Mouse (Mus musculus) forebrain, embryonic 11.5 days (tissue): ENCODE measurements at regions not wholly inside any gene's neighbourhood (a gene's known extent, or its start where the extent isn't known, plus 50 kb on each side); places are given as distances from the start of the nearest gene placed in this dataset.
"Not testable (repeated sequence)": the region's sequence is repeated elsewhere in the genome, so short reads cannot be mapped to it uniquely, and the experiment has no call there.

Experiments
- ATAC-seq: fragments of 200-750 bp; cut with Nextera tagmentation; replicated peaks from 2 replicates; pipeline ENCODE4 v1.8.0; 2017; ENCODE audit warnings: moderate TSS enrichment; ENCODE audit not compliant: low FRiP score
- DNase-seq: peaks from one replicate; pipeline ENCODE4 v3.0.0-alpha.2; 2017; ENCODE audit warnings: low spot score
- H3K27ac ChIP-seq: fragments of 300-500 bp; sonication (generic); 2 replicates; pipeline ENCODE4 v1.5.1; 2014; ENCODE audit warnings: low read depth, low read length
- H3K27me3 ChIP-seq: fragments of 300-500 bp; sonication (generic); 2 replicates; pipeline ENCODE4 v1.6.1; 2014; ENCODE audit warnings: mild to moderate bottlenecking, low read length, mixed read lengths; ENCODE audit not compliant: control insufficient read depth, insufficient read depth
- H3K36me3 ChIP-seq: fragments of 300-500 bp; sonication (generic); 2 replicates; pipeline ENCODE4 v1.6.1; 2014; ENCODE audit warnings: mild to moderate bottlenecking, low read length, moderate library complexity, mixed read lengths; ENCODE audit not compliant: control insufficient read depth, insufficient read depth
- H3K4me1 ChIP-seq: fragments of 300-500 bp; sonication (generic); replicated peaks from 2 replicates; pipeline ENCODE4 v1.6.1; 2014; ENCODE audit warnings: low read length, mixed read lengths; ENCODE audit not compliant: control insufficient read depth, insufficient read depth
- H3K4me2 ChIP-seq: fragments of 300-500 bp; sonication (generic); 2 replicates; pipeline ENCODE4 v1.6.1; 2014; ENCODE audit warnings: low read depth, mild to moderate bottlenecking, low read length, moderate library complexity, mixed read lengths; ENCODE audit not compliant: severe bottlenecking
- H3K4me3 ChIP-seq: fragments of 300-500 bp; sonication (generic); 2 replicates; pipeline ENCODE4 v1.5.1; 2014; ENCODE audit warnings: low read depth, low read length
- H3K9ac ChIP-seq: fragments of 300-500 bp; sonication (generic); 2 replicates; pipeline ENCODE4 v1.6.1; 2014; ENCODE audit warnings: low read length
- H3K9me3 ChIP-seq: fragments of 300-500 bp; sonication (generic); 2 replicates; pipeline ENCODE4 v1.6.1; 2016; ENCODE audit warnings: low read length, mixed read lengths; ENCODE audit not compliant: control insufficient read depth
- WGBS: fragments of 180-500 bp; shearing (Covaris S2); extraction: QIAGEN DNeasy Blood & Tissue Kit; methylation state at CpG from one replicate; pipeline ENCODE4 v1.1.7; 2014; 5-methylcytosine and 5-hydroxymethylcytosine counted together

GRCm38 (mm10) chr8:34290670-34291069 lies 179.1 kb upstream of the Gm10131 start:
- DNase-seq, result no peak
- no peak for ATAC-seq
- WGBS, result 88% methylated on average over 4 of the region's 4 CpGs
- H3K36me3 ChIP-seq, result no peaks in the 10 kb centered on the region
- H3K4me3 ChIP-seq, result no peak overlapping the region
- H3K9me3 ChIP-seq, result no peaks in the 10 kb centered on the region
- H3K9ac ChIP-seq, result no peak overlapping the region
- H3K27ac ChIP-seq, result no peak overlapping the region
- H3K27me3 ChIP-seq, result no peaks in the 10 kb centered on the region
- H3K4me2 ChIP-seq, result no peak overlapping the region
- H3K4me1 ChIP-seq, result no peaks in the 10 kb centered on the region

GRCm38 (mm10) chr8:34287801-34288200 lies 176.3 kb upstream of the Gm10131 start:
- DNase-seq (no peak), ATAC-seq (no peak)
- Histone ChIP-seq H3K9me3 (no peaks in the 10 kb centered on the region), H3K4me3 (no peak overlapping the region), H3K4me1 (no peaks in the 10 kb centered on the region), H3K9ac (no peak overlapping the region), H3K27ac (no peak overlapping the region), H3K4me2 (no peak overlapping the region), H3K36me3 (no peaks in the 10 kb centered on the region), H3K27me3 (no peaks in the 10 kb centered on the region)
- 93% methylated on average over 2 of the region's 2 CpGs for WGBS

GRCm38 (mm10) chr8:34284576-34284975 lies 173.0 kb upstream of the Gm10131 start:
- Histone ChIP-seq H3K27me3 (no peaks in the 10 kb centered on the region), H3K9me3 (no peaks in the 10 kb centered on the region), H3K4me1 (no peaks in the 10 kb centered on the region), H3K4me3 (no peak overlapping the region), H3K27ac (no peak overlapping the region), H3K9ac (no peak overlapping the region), H3K36me3 (no peaks in the 10 kb centered on the region), H3K4me2 (no peak overlapping the region)
- no peak for ATAC-seq
- 93% methylated on average over 3 of the region's 3 CpGs for WGBS
- DNase-seq, result no peak

GRCm38 (mm10) chr8:34280433-34280832 lies 168.9 kb upstream of the Gm10131 start:
- no CpG with 5 or more reads among the region's 11 CpGs for WGBS
- no peak overlapping the region for H3K9ac ChIP-seq
- H3K36me3 ChIP-seq, result no peaks in the 10 kb centered on the region
- no peak overlapping the region for H3K27ac ChIP-seq
- H3K4me2 ChIP-seq, result no peak overlapping the region
- H3K27me3 ChIP-seq, result no peaks in the 10 kb centered on the region
- ATAC-seq (no peak), DNase-seq (no peak)
- H3K4me3 ChIP-seq, result no peak overlapping the region
- no peaks in the 10 kb centered on the region for H3K9me3 ChIP-seq
- no peaks in the 10 kb centered on the region for H3K4me1 ChIP-seq

GRCm38 (mm10) chr8:34275977-34276660 lies 164.6 kb upstream of the Gm10131 start:
- H3K27ac ChIP-seq, result no peak overlapping the region
- DNase-seq (no peak), ATAC-seq (no peak)
- no peak overlapping the region for H3K4me3 ChIP-seq
- H3K4me2 ChIP-seq, result no peak overlapping the region
- H3K9ac ChIP-seq, result no peak overlapping the region
- H3K4me1 ChIP-seq, result no peaks in the 10 kb centered on the region
- no peaks in the 10 kb centered on the region for H3K9me3 ChIP-seq
- no peaks in the 10 kb centered on the region for H3K36me3 ChIP-seq
- 90% methylated on average over 7 of the region's 7 CpGs for WGBS
- H3K27me3 ChIP-seq, result no peaks in the 10 kb centered on the region

- DNase-seq, H3K36me3 ChIP-seq, H3K4me1 ChIP-seq, ATAC-seq, H3K27me3 ChIP-seq, H3K9ac ChIP-seq, H3K4me2 ChIP-seq, H3K4me3 ChIP-seq, H3K27ac ChIP-seq, H3K9me3 ChIP-seq: not testable (repeated sequence)
- WGBS, result 84% methylated on average over 2 of the region's 2 CpGs
Observed at GRCm38 (mm10) chr8:34274796-34275195, 163.3 kb upstream of the Gm10131 start.

GRCm38 (mm10) chr8:34274171-34274570 lies 162.6 kb upstream of the Gm10131 start:
- 94% methylated on average over 6 of the region's 6 CpGs for WGBS
- ATAC-seq (no peak), DNase-seq (no peak)
- H3K27ac ChIP-seq, result no peak overlapping the region
- no peak overlapping the region for H3K4me2 ChIP-seq
- H3K9ac ChIP-seq, result no peak overlapping the region
- no peaks in the 10 kb centered on the region for H3K9me3 ChIP-seq
- no peaks in the 10 kb centered on the region for H3K27me3 ChIP-seq
- no peaks in the 10 kb centered on the region for H3K36me3 ChIP-seq
- H3K4me1 ChIP-seq, result no peaks in the 10 kb centered on the region
- H3K4me3 ChIP-seq, result no peak overlapping the region

GRCm38 (mm10) chr8:34269848-34270247 lies 158.3 kb upstream of the Gm10131 start:
- H3K36me3 ChIP-seq, result no peaks in the 10 kb centered on the region
- no peaks in the 10 kb centered on the region for H3K27me3 ChIP-seq
- H3K4me1 ChIP-seq, result no peaks in the 10 kb centered on the region
- no peak overlapping the region for H3K9ac ChIP-seq
- DNase-seq (no peak), ATAC-seq (no peak)
- 91% methylated on average over 6 of the region's 6 CpGs for WGBS
- no peak overlapping the region for H3K27ac ChIP-seq
- no peaks in the 10 kb centered on the region for H3K9me3 ChIP-seq
- H3K4me3 ChIP-seq, result no peak overlapping the region
- no peak overlapping the region for H3K4me2 ChIP-seq

GRCm38 (mm10) chr8:34268806-34269520 lies 157.4 kb upstream of the Gm10131 start:
- Histone ChIP-seq H3K9me3 (no peaks in the 10 kb centered on the region), H3K27me3 (no peaks in the 10 kb centered on the region), H3K36me3 (no peaks in the 10 kb centered on the region), H3K9ac (no peak overlapping the region), H3K4me1 (no peaks in the 10 kb centered on the region), H3K4me2 (no peak overlapping the region), H3K4me3 (no peak overlapping the region), H3K27ac (no peak overlapping the region)
- DNase-seq (no peak), ATAC-seq (no peak)
- 97% methylated on average over 18 of the region's 18 CpGs for WGBS
